Mouse (Mus musculus) heart, postnatal 36 days (tissue): ENCODE data around the gene Tax1bp1. TPM values are rescaled to one million over a fixed set of nuclear protein-coding genes. Genes with fewer than 3 reads are reported as not detected.
A peak's percentile ranks its signal among the peaks of the same experiment; 100 is the strongest.

Experiments used
- DNase-seq, 2 experiments: peaks; one replicate each; pipeline ENCODE4 v3.0.0; 2021 to 2022
- intact Hi-C: fragments of 180-260 bp; cut with DNase I; formaldehyde crosslinking; loops from one replicate; pipeline ENCODE4 v1.15.1; 2025
- total RNA-seq, 2 experiments: library from RNA; stranded (reverse); gene quantifications; 2 replicates each; pipeline ENCODE4 v1.2.3; 2021

The Tax1bp1 gene
- total RNA-seq, 2 experiments from 2014 or later: 119 to 126 TPM

- no peak for DNase-seq
- intact Hi-C loops: no loop called here
Observed at GRCm38 (mm10) chr6:52795029-52795841, 81.7 kb downstream of the Tax1bp1 start.

- intact Hi-C loops: no loop called here
- DNase-seq: peak; percentile 28 to 51
Observed at GRCm38 (mm10) chr6:52796035-52796598, 82.6 kb downstream of the Tax1bp1 start.

- intact Hi-C loops: no loop called here
- peak in 1 of 2 experiments; percentile 37 for DNase-seq
Observed at GRCm38 (mm10) chr6:52796691-52797090, 83.2 kb downstream of the Tax1bp1 start.

- intact Hi-C loops: no loop called here
- no peak for DNase-seq
Observed at GRCm38 (mm10) chr6:52797252-52797800, 83.8 kb downstream of the Tax1bp1 start.

DNA sequence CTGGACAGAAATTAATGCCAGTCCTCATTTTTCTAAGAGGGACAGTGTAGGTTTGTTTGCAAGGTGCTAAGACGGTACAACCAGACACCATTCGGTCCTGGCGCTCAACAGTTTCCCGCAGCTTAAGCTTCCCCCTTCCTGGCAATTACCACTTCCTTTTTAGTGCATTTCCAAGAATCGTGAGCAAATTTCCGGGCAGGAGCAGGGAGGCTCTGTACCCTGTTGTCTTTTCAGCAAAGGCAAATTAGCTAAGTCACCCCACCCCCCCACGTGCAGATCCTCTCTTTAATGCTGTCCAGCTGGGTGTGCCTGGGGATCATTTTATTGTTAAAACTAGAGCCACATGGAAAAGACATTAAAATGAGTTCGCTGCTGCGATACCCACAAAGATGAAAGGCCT is 88.7 kb downstream of the Tax1bp1 start:
- peak; percentile 27 to 30 for DNase-seq
- intact Hi-C loops: no loop called here

DNA sequence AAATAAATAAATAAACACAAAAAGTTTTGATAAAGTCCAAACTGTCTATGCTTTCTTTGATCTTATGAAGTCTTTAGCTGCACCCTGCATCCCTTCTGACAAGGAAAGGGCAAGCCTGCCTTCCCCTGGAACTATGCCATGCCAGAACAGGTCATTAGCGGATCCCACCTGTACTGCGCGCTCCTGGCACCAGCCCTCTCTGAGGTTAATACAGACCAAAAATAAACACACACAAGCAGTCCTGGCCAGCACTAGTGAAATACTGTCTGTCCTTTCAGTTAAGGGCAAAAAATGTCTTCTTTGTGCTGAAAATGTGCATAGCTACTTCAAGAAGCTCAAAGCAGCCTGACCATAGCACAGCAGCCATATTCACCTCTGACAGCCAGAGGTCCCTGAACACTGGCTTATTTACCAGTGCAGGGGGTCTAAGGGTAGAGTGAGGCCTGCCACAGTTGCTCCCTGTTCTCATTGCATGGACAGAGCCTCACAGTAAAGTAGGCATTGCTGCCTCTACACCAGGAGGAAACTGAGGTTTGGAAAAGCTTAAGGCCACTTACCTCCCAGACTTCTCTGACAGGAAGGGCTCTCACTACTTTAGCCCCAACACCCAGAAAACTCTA is 91.8 kb downstream of the Tax1bp1 start:
- intact Hi-C loops: no loop called here
- no peak for DNase-seq

Other genes with a start within 250 kb of the Tax1bp1 start
- gene Hibadh, start 73.3 kb upstream of the Tax1bp1 start, total RNA-seq: 100 to 1,000 TPM; 243 to 261 TPM